Mouse (Mus musculus) heart, embryonic 14.5 days (tissue): ENCODE measurements around the gene Ryr3. TPM values are rescaled to one million over a fixed set of nuclear protein-coding genes. Genes with fewer than 3 reads are reported as not detected.

Source experiments
- ATAC-seq: fragments of 200-750 bp; cut with Nextera tagmentation; 2 replicates; pipeline ENCODE4 v1.8.0; 2017; ENCODE audit warnings: low read depth, moderate TSS enrichment; ENCODE audit not compliant: insufficient number of reproducible peaks, insufficient read depth, low FRiP score
- H3K27ac ChIP-seq, 2 experiments: fragments of 200-500 bp in 1 of 2; fragments of 300-500 bp in 1 of 2; sonication (generic) in 1 of 2; replicated peaks in 1 of 2; 2 replicates each; pipeline ENCODE4 v1.5.1; 2012 to 2014; ENCODE audit warnings: low read depth in 2 of 2, low read length in 2 of 2, control low read depth in 1 of 2, mild to moderate bottlenecking in 1 of 2, mixed read lengths in 1 of 2; ENCODE audit not compliant: control insufficient read depth in 1 of 2, insufficient read depth in 1 of 2
- H3K27me3 ChIP-seq: fragments of 300-500 bp; sonication (generic); 2 replicates; pipeline ENCODE4 v1.6.1; 2014; ENCODE audit warnings: mild to moderate bottlenecking, low read length, control low read depth; ENCODE audit not compliant: control insufficient read depth, insufficient read depth
- H3K36me3 ChIP-seq: fragments of 300-500 bp; sonication (generic); 2 replicates; pipeline ENCODE4 v1.6.1; 2014; ENCODE audit warnings: mild to moderate bottlenecking, control low read depth, low read length, mixed read lengths; ENCODE audit not compliant: control insufficient read depth, insufficient read depth
- H3K4me1 ChIP-seq, 2 experiments: fragments of 200-500 bp in 1 of 2; fragments of 300-500 bp in 1 of 2; sonication (generic) in 1 of 2; 2 replicates each; pipeline ENCODE4 v1.6.1; 2012 to 2014; ENCODE audit warnings: low read length in 2 of 2, control low read depth in 1 of 2, mixed read lengths in 1 of 2; ENCODE audit not compliant: control insufficient read depth in 2 of 2, insufficient read depth in 2 of 2
- H3K4me2 ChIP-seq: fragments of 300-500 bp; sonication (generic); 2 replicates; pipeline ENCODE4 v1.6.1; 2014; ENCODE audit warnings: mild to moderate bottlenecking, low read length
- H3K4me3 ChIP-seq, 2 experiments: fragments of 200-500 bp in 1 of 2; fragments of 300-500 bp in 1 of 2; sonication (generic) in 1 of 2; 2 replicates each; pipeline ENCODE4 v1.5.1; 2012 to 2014; ENCODE audit warnings: low read length in 2 of 2, mild to moderate bottlenecking in 2 of 2, control low read depth in 1 of 2, low read depth in 1 of 2, moderate library complexity in 1 of 2; ENCODE audit not compliant: control insufficient read depth in 1 of 2, insufficient read depth in 1 of 2
- H3K9ac ChIP-seq: fragments of 300-500 bp; sonication (generic); 2 replicates; pipeline ENCODE4 v1.6.1; 2014; ENCODE audit warnings: mild to moderate bottlenecking, low read length
- H3K9me3 ChIP-seq: fragments of 300-500 bp; sonication (generic); 2 replicates; pipeline ENCODE4 v1.6.1; 2016; ENCODE audit warnings: low read length, control low read depth; ENCODE audit not compliant: control insufficient read depth
- WGBS: fragments of 180-500 bp; shearing (Covaris S2); extraction: QIAGEN DNeasy Blood & Tissue Kit; methylation state at CpG from one replicate; pipeline ENCODE4 v1.1.7; 2014; 5-methylcytosine and 5-hydroxymethylcytosine counted together
- polyA plus RNA-seq: library from polyadenylated mRNA; unstranded; fragments of >200 nt; fragmentation: Nextera tagmentation; extraction: Ambion mirVana; gene quantifications from 2 replicates; pipeline ENCODE4 v1.2.1, GENCODE M21; 2014

Gene Ryr3
- polyA plus RNA-seq, 1 experiment from 2014 or later = 6.6 TPM

GRCm38 (mm10) chr2:112714648-112715047 is 502.2 kb downstream of the Ryr3 start:
- Histone ChIP-seq H3K4me1 (no peaks in the 10 kb centered on the region), H3K4me3 (no peak overlapping the region), H3K27me3 (no peaks in the 10 kb centered on the region), H3K9ac (no peak overlapping the region), H3K27ac (no peak overlapping the region), H3K4me2 (no peak overlapping the region), H3K9me3 (no peaks in the 10 kb centered on the region), H3K36me3 (no peaks in the 10 kb centered on the region)
- WGBS = 56% methylated on average over 4 of the region's 4 CpGs
- no peak for ATAC-seq

GRCm38 (mm10) chr2:112681817-112682216 is 535.1 kb downstream of the Ryr3 start:
- ATAC-seq = no peak
- Histone ChIP-seq H3K4me3 (no peak overlapping the region), H3K9ac (no peak overlapping the region), H3K9me3 (no peaks in the 10 kb centered on the region), H3K27ac (no peak overlapping the region), H3K27me3 (no peaks in the 10 kb centered on the region), H3K36me3 (no peaks in the 10 kb centered on the region), H3K4me1 (no peaks in the 10 kb centered on the region), H3K4me2 (no peak overlapping the region)
- 69% methylated on average over 5 of the region's 5 CpGs for WGBS

- no peaks in the 10 kb centered on the region for H3K27me3 ChIP-seq
- H3K4me2 ChIP-seq = no peak overlapping the region
- 70% methylated on average over 1 of the region's 1 CpGs for WGBS
- no peak overlapping the region for H3K27ac ChIP-seq
- H3K4me1 ChIP-seq = no peaks in the 10 kb centered on the region
- H3K9ac ChIP-seq = no peak overlapping the region
- ATAC-seq = no peak
- H3K36me3 ChIP-seq = no peaks in the 10 kb centered on the region
- H3K9me3 ChIP-seq = no peaks in the 10 kb centered on the region
- H3K4me3 ChIP-seq = no peak overlapping the region
These were observed 539.6 kb downstream of the Ryr3 start for GRCm38 (mm10) chr2:112677246-112677645.

GRCm38 (mm10) chr2:112676721-112677120 is 540.2 kb downstream of the Ryr3 start:
- H3K9me3 ChIP-seq = no peaks in the 10 kb centered on the region
- H3K4me3 ChIP-seq = no peak overlapping the region
- H3K36me3 ChIP-seq = no peaks in the 10 kb centered on the region
- no peak overlapping the region for H3K4me2 ChIP-seq
- H3K27ac ChIP-seq = no peak overlapping the region
- WGBS = 30% methylated on average over 1 of the region's 1 CpGs
- ATAC-seq = no peak
- H3K9ac ChIP-seq = no peak overlapping the region
- no peaks in the 10 kb centered on the region for H3K27me3 ChIP-seq
- no peaks in the 10 kb centered on the region for H3K4me1 ChIP-seq

GRCm38 (mm10) chr2:112676175-112676574 is 540.7 kb downstream of the Ryr3 start:
- H3K9me3 ChIP-seq = no peaks in the 10 kb centered on the region
- ATAC-seq = no peak
- no peaks in the 10 kb centered on the region for H3K27me3 ChIP-seq
- no peak overlapping the region for H3K4me3 ChIP-seq
- H3K9ac ChIP-seq = no peak overlapping the region
- H3K27ac ChIP-seq = no peak overlapping the region
- no peaks in the 10 kb centered on the region for H3K4me1 ChIP-seq
- 68% methylated on average over 2 of the region's 2 CpGs for WGBS
- no peak overlapping the region for H3K4me2 ChIP-seq
- H3K36me3 ChIP-seq = no peaks in the 10 kb centered on the region

GRCm38 (mm10) chr2:112669461-112669860 is 547.4 kb downstream of the Ryr3 start:
- Histone ChIP-seq H3K4me3 (no peak overlapping the region), H3K4me2 (no peak overlapping the region), H3K36me3 (no peaks in the 10 kb centered on the region), H3K9ac (no peak overlapping the region), H3K4me1 (no peaks in the 10 kb centered on the region), H3K27ac (no peak overlapping the region), H3K27me3 (no peaks in the 10 kb centered on the region), H3K9me3 (no peaks in the 10 kb centered on the region)
- WGBS = 42% methylated on average over 3 of the region's 3 CpGs
- no peak for ATAC-seq

- Histone ChIP-seq H3K9me3 (no peaks in the 10 kb centered on the region), H3K4me1 (no peaks in the 10 kb centered on the region)
- 54% methylated on average over 5 of the region's 5 CpGs for WGBS
These were observed 560.8 kb downstream of the Ryr3 start for GRCm38 (mm10) chr2:112656131-112656530.

GRCm38 (mm10) chr2:112653836-112654235 is 563.1 kb downstream of the Ryr3 start:
- Histone ChIP-seq H3K27ac (no peak overlapping the region), H3K36me3 (no peaks in the 10 kb centered on the region), H3K4me2 (no peak overlapping the region), H3K27me3 (no peaks in the 10 kb centered on the region), H3K9ac (no peak overlapping the region), H3K4me3 (no peak overlapping the region), H3K9me3 (no peaks in the 10 kb centered on the region), H3K4me1 (no peaks in the 10 kb centered on the region)
- WGBS = 62% methylated on average over 3 of the region's 3 CpGs
- no peak for ATAC-seq

More at GRCm38 (mm10) chr2:112656131-112656530, 560.8 kb downstream of the Ryr3 start:
- Histone ChIP-seq H3K36me3 (no peaks in the 10 kb centered on the region), H3K4me2 (no peak overlapping the region), H3K27me3 (no peaks in the 10 kb centered on the region), H3K4me3 (no peak overlapping the region), H3K27ac (no peak overlapping the region), H3K9ac (no peak overlapping the region)
- no peak for ATAC-seq
